Mouse (Mus musculus) adrenal gland, adult 2 months (tissue): ENCODE data around the gene Adcy7. TPM values are rescaled to one million over a fixed set of nuclear protein-coding genes. Genes with fewer than 3 reads are reported as not detected.

Source experiments
- polyA plus RNA-seq: library from polyadenylated mRNA; depleted of rRNA; stranded (reverse); fragments of >200 nt; gene quantifications from 2 replicates; pipeline ENCODE4 v1.2.3, GENCODE M21; 2012; rRNA removed
- total RNA-seq, 2 experiments: library from RNA; stranded (reverse); gene quantifications; 2 replicates each; pipeline ENCODE4 v1.2.3; 2021

Adcy7 gene
- total and polyA plus RNA-seq, 3 experiments, result 4.8 to 18.6 (median 8.7) TPM

Other genes starting within 250 kb of the Adcy7 start
- 10 to 100 TPM; 30.9 to 37.7 TPM for gene Cnep1r1, start 153.6 kb upstream of the Adcy7 start, total RNA-seq
- 4.8 and 5.1 TPM in 2 replicates for gene Cnep1r1, start 153.6 kb upstream of the Adcy7 start, polyA plus RNA-seq
- 10 to 100 TPM; 27.8 to 32.1 TPM for gene Heatr3, start 134.5 kb upstream of the Adcy7 start, total RNA-seq
- gene Heatr3, start 134.5 kb upstream of the Adcy7 start, polyA plus RNA-seq, result 13.4 and 14.0 TPM in 2 replicates
- 10 to 100 TPM; 24.5 to 29.4 TPM for gene Tent4b, start 73.2 kb upstream of the Adcy7 start, total RNA-seq
- 11.7 and 12.6 TPM in 2 replicates for gene Tent4b, start 73.2 kb upstream of the Adcy7 start, polyA plus RNA-seq
- gene Brd7, start 89.8 kb downstream of the Adcy7 start, total RNA-seq, result 10 to 100 TPM; 60.7 to 81.2 TPM
- gene Brd7, start 89.8 kb downstream of the Adcy7 start, polyA plus RNA-seq, result 7.0 and 7.2 TPM in 2 replicates
- 10 to 100 TPM; 43.5 to 53.9 TPM for gene Nkd1, start 249.0 kb downstream of the Adcy7 start, total RNA-seq
- 56.8 and 62.0 TPM in 2 replicates for gene Nkd1, start 249.0 kb downstream of the Adcy7 start, polyA plus RNA-seq